Mouse (Mus musculus) neural tube, embryonic 10.5 days (tissue): ENCODE measurements around the gene Gm33815.
"Not testable (repeated sequence)": the region's sequence is repeated elsewhere in the genome, so short reads cannot be mapped to it uniquely, and the experiment has no call there.

ENCODE experiments used
- DNase-seq: peaks from one replicate; pipeline ENCODE4 v3.0.0-alpha.2; 2017; ENCODE audit warnings: low spot score; ENCODE audit errors: extremely low spot score

Gene Gm33815

DNA sequence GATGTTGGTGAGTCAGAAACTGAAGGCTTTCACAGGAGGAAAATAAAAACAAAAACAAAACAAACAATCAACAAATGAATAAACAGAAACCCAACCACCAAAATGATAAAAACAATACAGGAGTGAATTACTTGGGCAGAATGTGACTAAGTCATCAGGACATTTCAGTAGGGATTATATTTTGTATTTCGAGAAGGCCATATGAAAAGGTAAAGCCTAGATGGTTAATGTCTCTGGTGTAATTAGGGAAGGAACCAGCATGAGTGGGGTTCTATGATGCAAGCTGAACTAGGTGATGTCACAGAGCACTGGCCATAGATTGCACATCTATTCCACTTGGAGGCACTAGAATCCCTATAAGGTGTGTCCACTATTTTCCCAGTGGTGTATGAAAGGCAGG, at the start of gene Gm33815:
TSS of gene Gm33815 (plus strand) at position 301 of the 400 bp plus-strand sequence.
- DNase-seq: not testable (repeated sequence)
